Mouse (Mus musculus): ENCODE results near the gene Sec1. TPM values are rescaled to one million over a fixed set of nuclear protein-coding genes. Genes with fewer than 3 reads are reported as not detected.

Sec1 gene
- polyA plus RNA-seq, 1 experiment from 2014 or later, result 0.40 TPM

GRCm38 (mm10) chr7:45702809-45703520 is 8.8 kb upstream of the Sec1 start:
- no peaks in the 10 kb centered on the region for H3K36me3 ChIP-seq (replicated peaks; ENCODE audit: control insufficient read depth, insufficient read depth)
- peak overlapping the region; percentile 81; the same call in 1 of the 2 replicates for H3K27ac ChIP-seq
- peak overlapping the region; percentile 52; the same call in 1 of the 2 replicates for H3K4me3 ChIP-seq (replicated peaks; ENCODE audit: low read length)
- no peaks in the 10 kb centered on the region for H3K9me3 ChIP-seq (ENCODE audit: control insufficient read depth, low read length)
- peak overlapping the region; percentile 53; the same call in 1 of the 2 replicates for H3K9ac ChIP-seq
- DNase-seq (ENCODE audit: low spot score) (no peak), ATAC-seq (ENCODE audit: low FRiP score) (no peak)
- peak overlapping the region; percentile 94 for H3K4me2 ChIP-seq (replicated peaks)
- H3K27me3 ChIP-seq (ENCODE audit: control insufficient read depth, insufficient read depth, low read length), result peaks cover 13% of the 10 kb centered on the region
- H3K4me1 ChIP-seq (replicated peaks; ENCODE audit: control insufficient read depth, insufficient read depth, low read length), result peaks cover 46% of the 10 kb centered on the region
- 90% methylated on average over 17 of the region's 17 CpGs for WGBS

GRCm38 (mm10) chr7:45702316-45702715 is 8.1 kb upstream of the Sec1 start:
- Histone ChIP-seq H3K4me2 (replicated peaks) (no peak overlapping the region), H3K27ac (no peak overlapping the region), H3K27me3 (ENCODE audit: control insufficient read depth, insufficient read depth, low read length) (peaks cover 13% of the 10 kb centered on the region), H3K36me3 (replicated peaks; ENCODE audit: control insufficient read depth, insufficient read depth) (no peaks in the 10 kb centered on the region), H3K9ac (no peak overlapping the region), H3K4me3 (replicated peaks; ENCODE audit: low read length) (no peak overlapping the region), H3K4me1 (replicated peaks; ENCODE audit: control insufficient read depth, insufficient read depth, low read length) (peaks cover 40% of the 10 kb centered on the region), H3K9me3 (ENCODE audit: control insufficient read depth, low read length) (no peaks in the 10 kb centered on the region)
- ATAC-seq (ENCODE audit: low FRiP score) (no peak), DNase-seq (ENCODE audit: low spot score) (no peak)
- WGBS, result 95% methylated on average over 11 of the region's 11 CpGs

GRCm38 (mm10) chr7:45701607-45702006 is 7.4 kb upstream of the Sec1 start:
- H3K9ac ChIP-seq, result no peak overlapping the region
- WGBS, result 84% methylated on average over 11 of the region's 11 CpGs
- DNase-seq (ENCODE audit: low spot score) (no peak), ATAC-seq (ENCODE audit: low FRiP score) (no peak)
- no peak overlapping the region for H3K27ac ChIP-seq
- peak overlapping the region; percentile 91 for H3K4me2 ChIP-seq (replicated peaks)
- peak overlapping the region; percentile 53; the same call in 1 of the 2 replicates for H3K4me3 ChIP-seq (replicated peaks; ENCODE audit: low read length)
- peaks cover 33% of the 10 kb centered on the region for H3K4me1 ChIP-seq (replicated peaks; ENCODE audit: control insufficient read depth, insufficient read depth, low read length)
- H3K27me3 ChIP-seq (ENCODE audit: control insufficient read depth, insufficient read depth, low read length), result peaks cover 13% of the 10 kb centered on the region
- no peaks in the 10 kb centered on the region for H3K9me3 ChIP-seq (ENCODE audit: control insufficient read depth, low read length)
- H3K36me3 ChIP-seq (replicated peaks; ENCODE audit: control insufficient read depth, insufficient read depth), result no peaks in the 10 kb centered on the region

- no peak for ATAC-seq (ENCODE audit: low FRiP score)
- peaks cover 13% of the 10 kb centered on the region for H3K27me3 ChIP-seq (ENCODE audit: control insufficient read depth, insufficient read depth, low read length)
- H3K4me1 ChIP-seq (replicated peaks; ENCODE audit: control insufficient read depth, insufficient read depth, low read length), result peaks cover 28% of the 10 kb centered on the region
- H3K9me3 ChIP-seq (ENCODE audit: control insufficient read depth, low read length), result no peaks in the 10 kb centered on the region
- no peak for DNase-seq (ENCODE audit: low spot score)
- peak overlapping the region; percentile 91 for H3K4me2 ChIP-seq (replicated peaks)
- H3K4me3 ChIP-seq (replicated peaks; ENCODE audit: low read length), result peak overlapping the region; percentile 53
- H3K9ac ChIP-seq, result peak overlapping the region; percentile 31
- 0 out of 2 replicates have a peak overlapping the region, but pooled peaks have one; percentile 7 for H3K27ac ChIP-seq
- whole genome bisulfite sequencing, result 29% methylated on average over 11 of the region's 11 CpGs
- no peaks in the 10 kb centered on the region for H3K36me3 ChIP-seq (replicated peaks; ENCODE audit: control insufficient read depth, insufficient read depth)
Observed at GRCm38 (mm10) chr7:45701072-45701471, 6.9 kb upstream of the Sec1 start.

GRCm38 (mm10) chr7:45700301-45701015 is 6.3 kb upstream of the Sec1 start:
- no peaks in the 10 kb centered on the region for H3K9me3 ChIP-seq (ENCODE audit: control insufficient read depth, low read length)
- no peaks in the 10 kb centered on the region for H3K36me3 ChIP-seq (replicated peaks; ENCODE audit: control insufficient read depth, insufficient read depth)
- peak overlapping the region; percentile 53 for H3K4me3 ChIP-seq (replicated peaks; ENCODE audit: low read length)
- peak overlapping the region; percentile 75 for H3K27ac ChIP-seq
- WGBS, result under 1% methylated on average over 20 of the region's 20 CpGs
- H3K27me3 ChIP-seq (ENCODE audit: control insufficient read depth, insufficient read depth, low read length), result peaks cover 13% of the 10 kb centered on the region
- peaks cover 22% of the 10 kb centered on the region for H3K4me1 ChIP-seq (replicated peaks; ENCODE audit: control insufficient read depth, insufficient read depth, low read length)
- H3K9ac ChIP-seq, result peak overlapping the region; percentile 78
- ATAC-seq (ENCODE audit: low FRiP score), result no peak; the same call in 1 of the 2 replicates
- H3K4me2 ChIP-seq (replicated peaks), result peak overlapping the region; percentile 91
- DNase-seq (ENCODE audit: low spot score), result peak; percentile 88

GRCm38 (mm10) chr7:45699523-45700141 is 5.4 kb upstream of the Sec1 start, which contains the start of gene Car11:
TSS of gene Car11 (plus strand) at chr7:45699843.
- Histone ChIP-seq H3K36me3 (replicated peaks; ENCODE audit: control insufficient read depth, insufficient read depth) (no peaks in the 10 kb centered on the region), H3K9ac (peak within 1 kb of the TSS; percentile 78), H3K9me3 (ENCODE audit: control insufficient read depth, low read length) (no peaks in the 10 kb centered on the region), H3K27ac (peak within 1 kb of the TSS; percentile 75), H3K27me3 (ENCODE audit: control insufficient read depth, insufficient read depth, low read length) (peaks cover 13% of the 10 kb centered on the region), H3K4me2 (replicated peaks) (peak within 1 kb of the TSS; percentile 91), H3K4me3 (replicated peaks; ENCODE audit: low read length) (peak within 1 kb of the TSS; percentile 53), H3K4me1 (replicated peaks; ENCODE audit: control insufficient read depth, insufficient read depth, low read length) (peaks cover 18% of the 10 kb centered on the region)
- no peak for DNase-seq (ENCODE audit: low spot score)
- ATAC-seq (ENCODE audit: low FRiP score), result no peak
- 2% methylated on average over 33 of the region's 36 CpGs for WGBS

GRCm38 (mm10) chr7:45697894-45698293 is 3.7 kb upstream of the Sec1 start:
- no peak for DNase-seq (ENCODE audit: low spot score)
- Histone ChIP-seq H3K27ac (no peak overlapping the region), H3K9ac (no peak overlapping the region), H3K27me3 (ENCODE audit: control insufficient read depth, insufficient read depth, low read length) (peaks cover 13% of the 10 kb centered on the region), H3K9me3 (ENCODE audit: control insufficient read depth, low read length) (no peaks in the 10 kb centered on the region), H3K4me2 (replicated peaks) (no peak overlapping the region), H3K36me3 (replicated peaks; ENCODE audit: control insufficient read depth, insufficient read depth) (no peaks in the 10 kb centered on the region), H3K4me3 (replicated peaks; ENCODE audit: low read length) (no peak overlapping the region), H3K4me1 (replicated peaks; ENCODE audit: control insufficient read depth, insufficient read depth, low read length) (peaks cover 9% of the 10 kb centered on the region)
- WGBS, result 83% methylated on average over 5 of the region's 7 CpGs
- no peak for ATAC-seq (ENCODE audit: low FRiP score)

GRCm38 (mm10) chr7:45695098-45695497 is 896 bp upstream of the Sec1 start:
- no peak overlapping the region for H3K27ac ChIP-seq
- no peaks in the 10 kb centered on the region for H3K36me3 ChIP-seq (replicated peaks; ENCODE audit: control insufficient read depth, insufficient read depth)
- H3K9ac ChIP-seq, result no peak overlapping the region
- no peak for DNase-seq (ENCODE audit: low spot score)
- no peak for ATAC-seq (ENCODE audit: low FRiP score)
- H3K4me1 ChIP-seq (replicated peaks; ENCODE audit: control insufficient read depth, insufficient read depth, low read length), result no peaks in the 10 kb centered on the region; the same call in 1 of the 2 replicates
- H3K27me3 ChIP-seq (ENCODE audit: control insufficient read depth, insufficient read depth, low read length), result peaks cover 13% of the 10 kb centered on the region
- H3K4me3 ChIP-seq (replicated peaks; ENCODE audit: low read length), result no peak overlapping the region
- no peaks in the 10 kb centered on the region for H3K9me3 ChIP-seq (ENCODE audit: control insufficient read depth, low read length)
- WGBS, result 7% methylated on average over 6 of the region's 6 CpGs
- no peak overlapping the region for H3K4me2 ChIP-seq (replicated peaks)

- ATAC-seq (ENCODE audit: low FRiP score) (no peak), DNase-seq (ENCODE audit: low spot score) (no peak)
- H3K4me2 ChIP-seq (replicated peaks), result no peak overlapping the region
- no peaks in the 10 kb centered on the region for H3K36me3 ChIP-seq (replicated peaks; ENCODE audit: control insufficient read depth, insufficient read depth)
- no peak overlapping the region for H3K4me3 ChIP-seq (replicated peaks; ENCODE audit: low read length)
- H3K9me3 ChIP-seq (ENCODE audit: control insufficient read depth, low read length), result no peaks in the 10 kb centered on the region
- H3K27me3 ChIP-seq (ENCODE audit: control insufficient read depth, insufficient read depth, low read length), result no peaks in the 10 kb centered on the region
- WGBS, result 83% methylated on average over 2 of the region's 2 CpGs
- H3K27ac ChIP-seq, result no peak overlapping the region
- H3K9ac ChIP-seq, result no peak overlapping the region
- H3K4me1 ChIP-seq (replicated peaks; ENCODE audit: control insufficient read depth, insufficient read depth, low read length), result no peaks in the 10 kb centered on the region
Observed at GRCm38 (mm10) chr7:45692364-45692763, 1.8 kb downstream of the Sec1 start.
